In the genomic region with DNA sequence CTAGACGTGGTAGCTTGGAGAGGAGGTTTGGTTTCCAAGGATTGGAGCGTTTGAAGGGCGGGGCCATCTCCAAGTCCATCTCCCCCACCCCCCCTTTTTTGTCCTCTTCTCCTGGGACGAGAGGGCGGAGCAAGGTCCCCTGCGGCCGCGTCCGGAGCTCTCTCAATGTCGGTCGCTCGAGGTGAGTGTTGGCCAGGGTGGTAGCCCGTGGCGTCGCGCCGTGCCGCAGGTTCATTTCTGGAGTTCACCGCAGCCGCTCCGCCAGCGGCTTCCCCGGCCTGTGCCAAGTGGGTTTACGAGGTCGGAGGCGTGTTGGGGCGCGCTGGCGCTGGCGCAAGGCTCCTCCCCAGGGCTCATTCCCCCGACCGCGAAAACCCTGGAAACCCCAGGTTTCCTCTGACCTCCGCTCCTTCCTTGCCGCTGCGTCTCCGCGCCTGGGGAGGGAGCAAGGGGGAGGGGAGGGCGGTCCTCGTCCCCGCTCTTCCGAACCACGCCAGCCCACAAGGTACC, we compare ENCODE assay signal across 8 mouse cellular contexts. TPM values are rescaled to one million over a fixed set of nuclear protein-coding genes. Genes with fewer than 3 reads are reported as not detected.
DNase-seq lines count a peak whose midpoint lies in the region; ATAC-seq and TF ChIP-seq lines count a peak whose summit lies in the region.

TSS of gene Zfp462 (plus strand) at position 128 of the 510 bp plus-strand sequence.

- TF ChIP-seq CTCF in bone marrow macrophage, adult 2 months (IDR thresholded peaks at IDR 0.05; ENCODE audit: low read depth, low read length) = no peak
- TF ChIP-seq CTCF in midbrain, postnatal 0 days (IDR thresholded peaks at IDR 0.05) = no peak

- peak within 1 kb of the TSS; percentile 92 for H3K9ac ChIP-seq in hindbrain, embryonic 16.5 days (ENCODE audit: low read depth, low read length)
- H3K9ac ChIP-seq in limb, embryonic 11.5 days (ENCODE audit: low read length) = peak within 1 kb of the TSS; percentile 97
- peak within 1 kb of the TSS; percentile 72 for H3K9ac ChIP-seq in midbrain, postnatal 0 days (replicated peaks; ENCODE audit: low read length, poor library complexity, severe bottlenecking)

- peak; percentile 26 for ATAC-seq in hindbrain, embryonic 16.5 days
- ATAC-seq in limb, embryonic 11.5 days (ENCODE audit: insufficient number of reproducible peaks, low FRiP score, low TSS enrichment, low read depth) = peak; percentile 32
- ATAC-seq in midbrain, postnatal 0 days (ENCODE audit: low FRiP score) = no peak

- under 1% methylated on average over 38 of the region's 43 CpGs for WGBS in hindbrain, embryonic 16.5 days
- WGBS in limb, embryonic 11.5 days = under 1% methylated on average over 43 of the region's 43 CpGs
- 1% methylated on average over 39 of the region's 43 CpGs for WGBS in midbrain, postnatal 0 days

- no peaks in the 10 kb centered on the region for H3K9me3 ChIP-seq in hindbrain, embryonic 16.5 days (ENCODE audit: control insufficient read depth, low read length)
- H3K9me3 ChIP-seq in limb, embryonic 11.5 days (ENCODE audit: control insufficient read depth, low read length) = no peaks in the 10 kb centered on the region
- no peaks in the 10 kb centered on the region for H3K9me3 ChIP-seq in midbrain, postnatal 0 days (ENCODE audit: low read length)

- no peaks in the 10 kb centered on the region for H3K36me3 ChIP-seq in hindbrain, embryonic 16.5 days (ENCODE audit: control insufficient read depth, insufficient read depth, low read length)
- H3K36me3 ChIP-seq in limb, embryonic 11.5 days (ENCODE audit: control insufficient read depth, insufficient read depth, low read length) = no peaks in the 10 kb centered on the region
- H3K36me3 ChIP-seq in midbrain, postnatal 0 days (ENCODE audit: insufficient read depth, low read length) = no peaks in the 10 kb centered on the region

- peak within 1 kb of the TSS; percentile 55 for H3K4me3 ChIP-seq in bone marrow macrophage, adult 2 months (ENCODE audit: insufficient read depth, low read length)
- H3K4me3 ChIP-seq in hindbrain, embryonic 16.5 days (ENCODE audit: low read length) = peak within 1 kb of the TSS; percentile 79
- peak within 1 kb of the TSS; percentile 57 for H3K4me3 ChIP-seq in limb, embryonic 11.5 days (ENCODE audit: low read depth, low read length)
- H3K4me3 ChIP-seq in midbrain, postnatal 0 days (ENCODE audit: low read depth, low read length) = peak within 1 kb of the TSS; percentile 63

- DNase-seq in frontal cortex, postnatal 10 days (ENCODE audit: low spot score in 2 of 2) = peak; percentile 14 to 33
- DNase-seq in frontal cortex, postnatal 25 days (ENCODE audit: low spot score in 2 of 2) = no peak
- DNase-seq in forelimb bud, embryonic 11.5 days (ENCODE audit: low read depth, low spot score) = peak; percentile 77
- peak; percentile 83 for DNase-seq in limb, embryonic 11.5 days (ENCODE audit: low spot score)
- DNase-seq in midbrain, postnatal 0 days (ENCODE audit: low spot score) = peak; percentile 72
- no peak for DNase-seq in spleen, postnatal 10 days (ENCODE audit: low spot score in 2 of 2)

- H3K4me2 ChIP-seq in hindbrain, embryonic 16.5 days (ENCODE audit: low read length) = peak within 1 kb of the TSS; percentile 69
- H3K4me2 ChIP-seq in limb, embryonic 11.5 days (ENCODE audit: low read depth, severe bottlenecking) = peak within 1 kb of the TSS; percentile 76
- peak within 1 kb of the TSS; percentile 88 for H3K4me2 ChIP-seq in midbrain, postnatal 0 days (ENCODE audit: low read depth, low read length, poor library complexity, severe bottlenecking)

- H3K4me1 ChIP-seq in bone marrow macrophage, adult 2 months (ENCODE audit: control insufficient read depth, insufficient read depth, low read length) = peaks cover 3% of the 10 kb centered on the region; the same call in 1 of the 2 replicates
- H3K4me1 ChIP-seq in hindbrain, embryonic 16.5 days (ENCODE audit: control insufficient read depth, insufficient read depth, low read depth, low read length) = no peaks in the 10 kb centered on the region
- H3K4me1 ChIP-seq in limb, embryonic 11.5 days (ENCODE audit: control insufficient read depth, insufficient read depth, low read length) = peaks cover 2% of the 10 kb centered on the region; the same call in 1 of the 2 replicates
- peaks cover 4% of the 10 kb centered on the region; the same call in 1 of the 2 replicates for H3K4me1 ChIP-seq in midbrain, postnatal 0 days (ENCODE audit: insufficient read depth, low read length)

- TF ChIP-seq POLR2A in bone marrow macrophage, adult 2 months (IDR thresholded peaks at IDR 0.05; ENCODE audit: borderline replicate concordance, low read depth, low read length) = no peak

- no peaks in the 10 kb centered on the region for H3K27me3 ChIP-seq in hindbrain, embryonic 16.5 days (replicated peaks; ENCODE audit: control insufficient read depth, insufficient read depth, low read length)
- no peaks in the 10 kb centered on the region for H3K27me3 ChIP-seq in limb, embryonic 11.5 days (ENCODE audit: control insufficient read depth, insufficient read depth, low read length)
- no peaks in the 10 kb centered on the region for H3K27me3 ChIP-seq in midbrain, postnatal 0 days (ENCODE audit: insufficient read depth, low read length)

- H3K27ac ChIP-seq in bone marrow macrophage, adult 2 months (ENCODE audit: insufficient read depth, low read depth, low read length) = no peak within 1 kb of the TSS
- peak within 1 kb of the TSS; percentile 99 for H3K27ac ChIP-seq in hindbrain, embryonic 16.5 days (ENCODE audit: low read depth, low read length)
- H3K27ac ChIP-seq in limb, embryonic 11.5 days (replicated peaks; ENCODE audit: low read depth, low read length) = peak within 1 kb of the TSS; percentile 93
- peak within 1 kb of the TSS; percentile 95 for H3K27ac ChIP-seq in midbrain, postnatal 0 days (ENCODE audit: low read depth, low read length)

RNA-seq across cellular contexts. Expression of gene Zfp462, which starts in this region (rescaled TPM):
- 0.07 and 0.12 TPM in 2 replicates for polyA plus RNA-seq in bone marrow macrophage, adult 2 months (2012; ENCODE audit: insufficient read depth, insufficient read length, missing spikeins)
- 9.0 TPM in 2 replicates for polyA plus RNA-seq in hindbrain, embryonic 16.5 days (2015; fragmentation: Nextera tagmentation; extraction: Ambion mirVana)
- polyA plus RNA-seq in limb, embryonic 11.5 days (2014; fragmentation: Nextera tagmentation; extraction: Ambion mirVana) = 9.5 and 11.4 TPM in 2 replicates
- 51.5 and 55.2 TPM in 2 replicates for total RNA-seq in midbrain, postnatal 0 days (2014; rRNA removed)
- polyA plus RNA-seq in midbrain, postnatal 0 days (2015; fragmentation: Nextera tagmentation; extraction: Ambion mirVana) = 6.2 and 9.1 TPM in 2 replicates

Comparison
In these comparisons a context has a peak if more than half of its experiments do, and no peak if none do; other contexts are left out.
1. DNase-seq: peak in frontal cortex, postnatal 10 days (2 of 2), forelimb bud, embryonic 11.5 days (single experiment), limb, embryonic 11.5 days (single experiment) and midbrain, postnatal 0 days (single experiment); none in frontal cortex, postnatal 25 days (0 of 2) and spleen, postnatal 10 days (0 of 2).
2. Peak in every context shown above with its lines, with median percentiles within 50 percentile points of each other: H3K4me3 ChIP-seq, H3K4me2 ChIP-seq and H3K9ac ChIP-seq.